Mouse (Mus musculus) heart, embryonic 14.5 days (tissue): Measurements from ENCODE around the gene Alg12. TPM values are rescaled to one million over a fixed set of nuclear protein-coding genes. Genes with fewer than 3 reads are reported as not detected.
"Not testable (repeated sequence)": the region's sequence is repeated elsewhere in the genome, so short reads cannot be mapped to it uniquely, and the experiment has no call there.

ENCODE experiments used
- ATAC-seq: fragments of 200-750 bp; cut with Nextera tagmentation; 2 replicates; pipeline ENCODE4 v1.8.0; 2017; ENCODE audit warnings: low read depth, moderate TSS enrichment; ENCODE audit not compliant: insufficient number of reproducible peaks, insufficient read depth, low FRiP score
- H3K27ac ChIP-seq, 2 experiments: fragments of 200-500 bp in 1 of 2; fragments of 300-500 bp in 1 of 2; sonication (generic) in 1 of 2; replicated peaks in 1 of 2; 2 replicates each; pipeline ENCODE4 v1.5.1; 2012 to 2014; ENCODE audit warnings: low read depth in 2 of 2, low read length in 2 of 2, control low read depth in 1 of 2, mild to moderate bottlenecking in 1 of 2, mixed read lengths in 1 of 2; ENCODE audit not compliant: control insufficient read depth in 1 of 2, insufficient read depth in 1 of 2
- H3K27me3 ChIP-seq: fragments of 300-500 bp; sonication (generic); 2 replicates; pipeline ENCODE4 v1.6.1; 2014; ENCODE audit warnings: mild to moderate bottlenecking, low read length, control low read depth; ENCODE audit not compliant: control insufficient read depth, insufficient read depth
- H3K36me3 ChIP-seq: fragments of 300-500 bp; sonication (generic); 2 replicates; pipeline ENCODE4 v1.6.1; 2014; ENCODE audit warnings: mild to moderate bottlenecking, control low read depth, low read length, mixed read lengths; ENCODE audit not compliant: control insufficient read depth, insufficient read depth
- H3K4me1 ChIP-seq, 2 experiments: fragments of 200-500 bp in 1 of 2; fragments of 300-500 bp in 1 of 2; sonication (generic) in 1 of 2; 2 replicates each; pipeline ENCODE4 v1.6.1; 2012 to 2014; ENCODE audit warnings: low read length in 2 of 2, control low read depth in 1 of 2, mixed read lengths in 1 of 2; ENCODE audit not compliant: control insufficient read depth in 2 of 2, insufficient read depth in 2 of 2
- H3K4me2 ChIP-seq: fragments of 300-500 bp; sonication (generic); 2 replicates; pipeline ENCODE4 v1.6.1; 2014; ENCODE audit warnings: mild to moderate bottlenecking, low read length
- H3K4me3 ChIP-seq, 2 experiments: fragments of 200-500 bp in 1 of 2; fragments of 300-500 bp in 1 of 2; sonication (generic) in 1 of 2; 2 replicates each; pipeline ENCODE4 v1.5.1; 2012 to 2014; ENCODE audit warnings: low read length in 2 of 2, mild to moderate bottlenecking in 2 of 2, control low read depth in 1 of 2, low read depth in 1 of 2, moderate library complexity in 1 of 2; ENCODE audit not compliant: control insufficient read depth in 1 of 2, insufficient read depth in 1 of 2
- H3K9ac ChIP-seq: fragments of 300-500 bp; sonication (generic); 2 replicates; pipeline ENCODE4 v1.6.1; 2014; ENCODE audit warnings: mild to moderate bottlenecking, low read length
- H3K9me3 ChIP-seq: fragments of 300-500 bp; sonication (generic); 2 replicates; pipeline ENCODE4 v1.6.1; 2016; ENCODE audit warnings: low read length, control low read depth; ENCODE audit not compliant: control insufficient read depth
- WGBS: fragments of 180-500 bp; shearing (Covaris S2); extraction: QIAGEN DNeasy Blood & Tissue Kit; methylation state at CpG from one replicate; pipeline ENCODE4 v1.1.7; 2014; 5-methylcytosine and 5-hydroxymethylcytosine counted together
- polyA plus RNA-seq: library from polyadenylated mRNA; unstranded; fragments of >200 nt; fragmentation: Nextera tagmentation; extraction: Ambion mirVana; gene quantifications from 2 replicates; pipeline ENCODE4 v1.2.1, GENCODE M21; 2014

Gene Alg12
- polyA plus RNA-seq, 1 experiment from 2014 or later = 9.9 TPM

DNA sequence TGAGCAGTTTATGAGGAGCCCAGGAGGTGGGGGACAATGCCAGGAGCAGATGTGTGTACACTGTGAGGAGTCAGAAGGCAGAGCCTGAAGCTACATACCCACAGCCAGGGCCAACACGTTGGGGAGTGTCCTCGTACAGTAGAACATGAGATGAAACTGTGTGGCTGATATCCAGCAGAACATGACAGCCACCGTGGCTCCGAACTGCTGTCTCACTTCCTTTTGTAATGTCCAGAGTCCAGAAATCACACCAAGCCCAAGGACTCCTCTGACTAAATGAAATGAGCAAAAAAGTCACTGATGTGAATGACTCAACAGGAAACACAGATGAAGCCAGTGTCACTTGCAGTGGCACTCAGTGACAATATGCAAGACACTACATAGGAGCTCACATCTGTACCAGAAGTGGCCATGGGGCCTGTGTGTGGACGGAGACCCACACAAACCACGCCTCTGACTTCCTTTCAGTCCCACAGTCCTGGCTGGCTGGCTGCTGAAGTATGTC lies 3.9 kb downstream of the Alg12 start:
- Histone ChIP-seq H3K27me3 (no peaks in the 10 kb centered on the region), H3K4me1 (peaks cover 4 to 7% of the 10 kb centered on the region in 2 experiments; a peak in 3 of 4 replicates), H3K9ac (no peak overlapping the region), H3K36me3 (peaks cover 54% of the 10 kb centered on the region), H3K4me2 (no peak overlapping the region), H3K4me3 (no peak overlapping the region), H3K27ac (no peak overlapping the region), H3K9me3 (no peaks in the 10 kb centered on the region)
- 87% methylated on average over 6 of the region's 6 CpGs for WGBS
- ATAC-seq = no peak

GRCm38 (mm10) chr15:88814411-88815047 lies 4.6 kb downstream of the Alg12 start:
- Histone ChIP-seq H3K36me3 (peaks cover 54% of the 10 kb centered on the region), H3K9ac (no peak overlapping the region)
- 97% methylated on average over 11 of the region's 11 CpGs for WGBS

GRCm38 (mm10) chr15:88813873-88814272 lies 5.2 kb downstream of the Alg12 start:
- 86% methylated on average over 2 of the region's 2 CpGs for WGBS
- H3K4me1 ChIP-seq, ATAC-seq, H3K4me3 ChIP-seq, H3K27me3 ChIP-seq, H3K9me3 ChIP-seq, H3K9ac ChIP-seq, H3K27ac ChIP-seq, H3K4me2 ChIP-seq: not testable (repeated sequence)
- H3K36me3 ChIP-seq = peaks cover 54% of the 10 kb centered on the region

More at GRCm38 (mm10) chr15:88814411-88815047, 4.6 kb downstream of the Alg12 start:
- Histone ChIP-seq H3K27ac (no peak overlapping the region), H3K4me3 (no peak overlapping the region), H3K27me3 (no peaks in the 10 kb centered on the region), H3K9me3 (no peaks in the 10 kb centered on the region), H3K4me1 (peaks cover 2 to 4% of the 10 kb centered on the region in 2 experiments; a peak in 1 of 4 replicates), H3K4me2 (no peak overlapping the region)
- no peak for ATAC-seq

DNA sequence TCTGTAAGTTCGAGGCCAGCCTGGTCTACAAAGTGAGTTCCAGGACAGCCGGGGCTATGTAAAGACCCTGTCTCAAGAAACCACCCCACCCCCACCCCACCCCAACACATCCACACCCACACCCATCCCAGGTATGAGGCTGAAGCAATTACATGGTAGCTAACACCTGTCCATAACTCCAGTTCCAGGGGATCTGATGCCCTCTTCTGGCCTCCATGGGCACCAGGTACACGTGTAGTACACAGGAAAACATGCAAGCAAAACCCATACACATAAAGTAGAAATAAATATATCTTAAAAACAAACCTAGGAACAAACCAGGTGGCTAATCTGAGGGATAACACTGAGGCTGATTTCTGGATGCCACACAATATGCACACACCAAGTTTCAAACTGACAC lies 5.9 kb downstream of the Alg12 start:
- Histone ChIP-seq H3K4me2 (no peak overlapping the region), H3K9me3 (no peaks in the 10 kb centered on the region), H3K4me1 (0 out of 4 replicates have a peak, but pooled peaks cover under 1% of the 10 kb centered on the region in 2 experiments), H3K9ac (no peak overlapping the region), H3K4me3 (no peak overlapping the region), H3K27ac (no peak overlapping the region), H3K36me3 (peaks cover 54% of the 10 kb centered on the region), H3K27me3 (no peaks in the 10 kb centered on the region)
- ATAC-seq = no peak
- WGBS = 86% methylated on average over 3 of the region's 3 CpGs

- no peak for ATAC-seq
- Histone ChIP-seq H3K36me3 (peaks cover 54% of the 10 kb centered on the region), H3K4me3 (no peak overlapping the region), H3K4me1 (no peaks in the 10 kb centered on the region), H3K27me3 (no peaks in the 10 kb centered on the region), H3K27ac (no peak overlapping the region), H3K9me3 (no peaks in the 10 kb centered on the region), H3K9ac (no peak overlapping the region), H3K4me2 (no peak overlapping the region)
- 89% methylated on average over 2 of the region's 2 CpGs for WGBS
Observed at GRCm38 (mm10) chr15:88810369-88810768, 8.7 kb downstream of the Alg12 start.

DNA sequence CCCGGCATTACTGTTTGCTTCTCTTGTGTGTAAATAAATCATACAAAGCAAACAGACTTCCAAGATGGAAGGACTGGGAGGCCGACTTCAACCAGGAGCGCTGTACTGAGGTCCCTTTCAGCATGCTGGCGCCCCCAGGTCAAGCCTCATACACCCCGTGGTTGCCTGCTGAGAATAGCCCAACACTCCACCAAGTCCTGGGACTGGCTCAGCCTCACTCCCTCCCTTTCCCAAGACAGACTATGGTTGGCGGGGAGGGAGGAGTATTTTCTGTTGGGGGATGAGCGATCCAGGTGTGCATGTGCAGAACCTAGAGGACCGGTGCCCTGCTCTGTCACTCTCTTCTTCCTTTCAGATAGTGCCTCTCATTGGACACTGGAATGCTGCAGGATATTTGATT lies 11.0 kb downstream of the Alg12 start:
- WGBS = 84% methylated on average over 8 of the region's 8 CpGs
- no peaks in the 10 kb centered on the region for H3K27me3 ChIP-seq
- H3K4me1 ChIP-seq = no peaks in the 10 kb centered on the region
- H3K9ac ChIP-seq = no peak overlapping the region
- H3K36me3 ChIP-seq = peaks cover 54% of the 10 kb centered on the region
- no peak overlapping the region for H3K4me3 ChIP-seq
- no peak for ATAC-seq
- no peaks in the 10 kb centered on the region for H3K9me3 ChIP-seq
- H3K27ac ChIP-seq = no peak overlapping the region
- H3K4me2 ChIP-seq = no peak overlapping the region

GRCm38 (mm10) chr15:88802348-88802747 lies 16.8 kb downstream of the Alg12 start:
- Histone ChIP-seq H3K27ac (no peak overlapping the region), H3K27me3 (no peaks in the 10 kb centered on the region), H3K4me1 (no peaks in the 10 kb centered on the region), H3K9me3 (no peaks in the 10 kb centered on the region), H3K9ac (no peak overlapping the region), H3K4me3 (no peak overlapping the region), H3K4me2 (no peak overlapping the region), H3K36me3 (peaks cover 35% of the 10 kb centered on the region)
- ATAC-seq = no peak
- WGBS = 85% methylated on average over 6 of the region's 6 CpGs

DNA sequence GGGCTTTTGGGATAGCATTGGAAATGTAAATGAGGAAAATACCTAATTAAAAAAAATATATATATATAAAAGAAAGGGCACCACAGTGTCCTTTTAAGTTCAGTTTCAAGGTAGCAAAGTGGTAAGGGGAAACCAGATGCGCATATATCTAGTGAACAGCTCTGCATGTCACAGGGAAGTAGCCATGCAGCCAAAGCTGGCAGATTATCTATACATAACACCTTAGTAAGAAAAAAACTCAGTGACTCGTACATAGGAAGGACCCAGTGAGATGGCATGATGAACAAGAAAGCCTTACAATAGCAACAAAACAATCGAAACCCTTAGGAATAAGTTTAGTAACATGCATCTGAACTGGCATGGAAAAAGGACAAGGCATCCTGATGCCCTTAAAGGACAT lies 17.2 kb downstream of the Alg12 start:
- 88% methylated on average over 3 of the region's 3 CpGs for WGBS
- H3K27me3 ChIP-seq = no peaks in the 10 kb centered on the region
- no peak for ATAC-seq
- no peak overlapping the region for H3K27ac ChIP-seq
- no peaks in the 10 kb centered on the region for H3K4me1 ChIP-seq
- H3K4me3 ChIP-seq = no peak overlapping the region
- H3K9me3 ChIP-seq = no peaks in the 10 kb centered on the region
- no peak overlapping the region for H3K4me2 ChIP-seq
- H3K9ac ChIP-seq = no peak overlapping the region
- peaks cover 35% of the 10 kb centered on the region for H3K36me3 ChIP-seq
